16 mouse cellular contexts compared by ENCODE assay signal in the genomic region with DNA sequence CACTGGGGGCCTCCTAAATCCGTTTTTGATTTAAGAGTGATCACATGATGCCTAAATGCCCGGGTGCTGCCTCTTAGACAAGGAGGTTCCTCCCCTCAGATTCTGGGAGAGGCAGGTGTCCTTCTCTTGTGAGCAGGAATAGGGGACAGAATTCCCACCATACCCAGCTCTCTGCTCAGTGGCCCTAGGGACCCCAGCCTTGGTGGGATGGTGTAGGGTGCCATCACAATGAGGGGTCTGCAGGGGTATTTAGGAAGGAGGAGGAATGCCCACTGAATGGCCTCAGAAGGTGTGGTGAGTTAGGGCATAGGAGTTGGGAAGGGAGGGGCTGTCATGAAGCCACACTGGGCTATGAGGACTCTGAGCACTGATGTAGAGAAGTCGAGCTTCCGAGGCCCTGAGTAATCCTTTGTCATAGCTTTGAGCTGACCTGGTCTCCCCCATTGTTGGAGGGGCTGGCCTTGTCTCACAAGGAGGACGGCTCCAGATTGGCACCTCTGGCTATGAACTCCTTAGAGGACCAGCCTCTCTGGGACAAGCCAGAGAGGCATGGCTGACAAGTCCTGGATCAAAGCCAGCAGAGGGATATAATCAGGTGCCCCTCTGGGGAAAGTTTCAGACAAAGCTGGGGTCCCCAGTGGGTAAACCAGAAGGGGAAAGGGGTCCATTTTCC. TPM values are rescaled to one million over a fixed set of nuclear protein-coding genes. Genes with fewer than 3 reads are reported as not detected.
DNase-seq lines count a peak whose midpoint lies in the region; ATAC-seq and TF ChIP-seq lines count a peak whose summit lies in the region.
"Had no signal": no experiment of that assay in that cellular context is flagged by ENCODE, and none has a peak within 500 bp of the region (broad histone marks: within the 10 kb centered on the region; RNA-seq: fewer than 3 reads in every experiment).

No protein-coding gene starts in this region.

- peak overlapping the region; percentile 80 for H3K27ac ChIP-seq in gastrocnemius, adult 2 months
- peak overlapping the region; percentile 29 for H3K27ac ChIP-seq in limb, embryonic 12.5 days
- no peak overlapping the region for H3K27ac ChIP-seq in limb, embryonic 10.5 days
- H3K27ac ChIP-seq in brown adipose tissue, adult 24 weeks (replicated peaks; ENCODE audit: low read depth, low read length), result peak overlapping the region; percentile 91
- peak overlapping the region; percentile 45; the same call in 1 of the 2 replicates for H3K27ac ChIP-seq in hindbrain, postnatal 0 days
- H3K27ac ChIP-seq: liver, embryonic 15.5 days had no signal

- no peak for DNase-seq in gastrocnemius, adult 2 months
- DNase-seq in gastrocnemius, postnatal 4 days (ENCODE audit: low spot score in 2 of 2), result no peak
- no peak for DNase-seq in limb, embryonic 10.5 days (ENCODE audit: low spot score)
- DNase-seq in hindbrain, postnatal 0 days (ENCODE audit: low spot score), result peak; percentile 59
- no peak for DNase-seq in adrenal gland, postnatal 14 days
- no peak for DNase-seq in thymus, postnatal 10 days (ENCODE audit: low spot score in 2 of 2)
- DNase-seq: adrenal gland, postnatal 25 days; cerebellum, adult 11 months; kidney, adult 8-10 months; thymus, adult 18-20 months had no signal

- whole genome bisulfite sequencing in limb, embryonic 12.5 days, result 68% methylated on average over 5 of the region's 5 CpGs
- 75% methylated on average over 5 of the region's 5 CpGs for WGBS in limb, embryonic 10.5 days
- WGBS in hindbrain, postnatal 0 days, result 39% methylated on average over 5 of the region's 5 CpGs

- intact Hi-C loops in gastrocnemius, adult 2 months (cut with DNase I), result loop anchor here (5.0 kb wide), 1 partner anchor 90 kb away; no protein-coding TSS in a partner anchor

- TF ChIP-seq CTCF in gastrocnemius, adult 2 months (IDR thresholded peaks at IDR 0.05), result no peak
- no peak for TF ChIP-seq CTCF in hindbrain, postnatal 0 days (IDR thresholded peaks at IDR 0.05; ENCODE audit: low read depth)

- H3K4me1 ChIP-seq in limb, embryonic 12.5 days (replicated peaks), result peaks cover 47% of the 10 kb centered on the region
- peaks cover 41% of the 10 kb centered on the region for H3K4me1 ChIP-seq in limb, embryonic 10.5 days
- H3K4me1 ChIP-seq in brown adipose tissue, adult 24 weeks (ENCODE audit: control insufficient read depth, insufficient read depth, insufficient read length, low read length), result peaks cover 36% of the 10 kb centered on the region
- H3K4me1 ChIP-seq in hindbrain, postnatal 0 days (ENCODE audit: insufficient read depth, low read length), result peaks cover 14% of the 10 kb centered on the region

- no peak overlapping the region for H3K9ac ChIP-seq in limb, embryonic 12.5 days (replicated peaks)
- H3K9ac ChIP-seq in hindbrain, postnatal 0 days (replicated peaks; ENCODE audit: low read length), result no peak overlapping the region
- H3K9ac ChIP-seq: liver, embryonic 15.5 days had no signal

- no peak overlapping the region for H3K4me2 ChIP-seq in limb, embryonic 12.5 days
- H3K4me2 ChIP-seq in hindbrain, postnatal 0 days (ENCODE audit: low read depth, low read length), result 0 out of 2 replicates have a peak overlapping the region, but pooled peaks have one; percentile 7
- H3K4me2 ChIP-seq: liver, embryonic 15.5 days had no signal

- H3K4me3 ChIP-seq in gastrocnemius, adult 2 months, result peak overlapping the region; percentile 45
- H3K4me3 ChIP-seq in limb, embryonic 12.5 days (replicated peaks), result no peak overlapping the region
- no peak overlapping the region for H3K4me3 ChIP-seq in limb, embryonic 10.5 days
- H3K4me3 ChIP-seq in brown adipose tissue, adult 24 weeks (ENCODE audit: insufficient read depth, low read depth, low read length), result no peak overlapping the region; the same call in 1 of the 2 replicates
- H3K4me3 ChIP-seq in hindbrain, postnatal 0 days (ENCODE audit: low read length), result no peak overlapping the region
- H3K4me3 ChIP-seq: liver, embryonic 15.5 days had no signal

- no peak for ATAC-seq in limb, embryonic 12.5 days (ENCODE audit: insufficient number of reproducible peaks, insufficient read depth, low FRiP score, low TSS enrichment, low read depth)
- peak; percentile 60; the same call in 1 of the 2 replicates for ATAC-seq in hindbrain, postnatal 0 days

- no peaks in the 10 kb centered on the region for H3K9me3 ChIP-seq in limb, embryonic 12.5 days
- no peaks in the 10 kb centered on the region for H3K9me3 ChIP-seq in limb, embryonic 10.5 days (replicated peaks)
- H3K9me3 ChIP-seq in hindbrain, postnatal 0 days (ENCODE audit: low read length), result no peaks in the 10 kb centered on the region
- H3K9me3 ChIP-seq: liver, embryonic 15.5 days had no signal

- H3K27me3 ChIP-seq in limb, embryonic 12.5 days, result peaks cover 11% of the 10 kb centered on the region; the same call in 1 of the 2 replicates
- no peaks in the 10 kb centered on the region for H3K27me3 ChIP-seq in limb, embryonic 10.5 days (ENCODE audit: low read depth, poor library complexity, severe bottlenecking)
- H3K27me3 ChIP-seq in hindbrain, postnatal 0 days (ENCODE audit: insufficient read depth, low read length), result no peaks in the 10 kb centered on the region
- H3K27me3 ChIP-seq: liver, embryonic 15.5 days had no signal

- H3K36me3 ChIP-seq in limb, embryonic 12.5 days, result no peaks in the 10 kb centered on the region
- H3K36me3 ChIP-seq in limb, embryonic 10.5 days, result no peaks in the 10 kb centered on the region
- no peaks in the 10 kb centered on the region for H3K36me3 ChIP-seq in hindbrain, postnatal 0 days (ENCODE audit: insufficient read depth, low read length)
- H3K36me3 ChIP-seq: liver, embryonic 15.5 days had no signal

RNA-seq across cellular contexts. Expression of a gene that starts 4.0 kb away (rescaled TPM):
- total RNA-seq in gastrocnemius, adult 2 months (2021), result 100 to 1,000 TPM; 251 to 256 TPM
- total RNA-seq in gastrocnemius, postnatal 4 days (2021), result 100 to 1,000 TPM; 108 to 109 TPM
- polyA plus RNA-seq in limb, embryonic 12.5 days (2016; fragmentation: Nextera tagmentation; extraction: Ambion mirVana), result 4.0 and 4.2 TPM in 2 replicates
- polyA plus RNA-seq in limb, embryonic 10.5 days (2016; fragmentation: Nextera tagmentation; extraction: Ambion mirVana), result 0.94 and 1.1 TPM in 2 replicates
- polyA plus RNA-seq in brown adipose tissue, adult 24 weeks (2012; ENCODE audit: insufficient read depth, insufficient read length, missing spikeins), result 63.6 and 153 TPM in 2 replicates
- total RNA-seq in hindbrain, postnatal 0 days (2014; rRNA removed), result 17.0 and 32.6 TPM in 2 replicates
- 19.5 and 21.7 TPM in 2 replicates for polyA plus RNA-seq in hindbrain, postnatal 0 days (2015; fragmentation: Nextera tagmentation; extraction: Ambion mirVana)
- total RNA-seq in adrenal gland, postnatal 14 days (2021), result 265 and 326 TPM in 2 replicates

RNA-seq across cellular contexts. Expression of a gene that starts 43.9 kb away (rescaled TPM):
- total RNA-seq in gastrocnemius, adult 2 months (2021), result not detected
- not detected for total RNA-seq in gastrocnemius, postnatal 4 days (2021)
- polyA plus RNA-seq in limb, embryonic 12.5 days (2016; fragmentation: Nextera tagmentation; extraction: Ambion mirVana), result not detected in 2 replicates
- not detected in 2 replicates for polyA plus RNA-seq in limb, embryonic 10.5 days (2016; fragmentation: Nextera tagmentation; extraction: Ambion mirVana)
- polyA plus RNA-seq in brown adipose tissue, adult 24 weeks (2012; ENCODE audit: insufficient read depth, insufficient read length, missing spikeins), result not detected in 2 replicates
- total RNA-seq in hindbrain, postnatal 0 days (2014; rRNA removed), result not detected in 2 replicates
- not detected in 2 replicates for polyA plus RNA-seq in hindbrain, postnatal 0 days (2015; fragmentation: Nextera tagmentation; extraction: Ambion mirVana)
- total RNA-seq in adrenal gland, postnatal 14 days (2021), result not detected in 2 replicates
- total RNA-seq: adrenal gland, postnatal 25 days; gastrocnemius, adult 8-10 months; heart, postnatal 25 days; left cerebral cortex, adult 8-10 months had no signal
